27 mouse cellular contexts compared by ENCODE assay signal in genomic region chr4:57952416-57952815, GRCm38 (mm10). TPM values are rescaled to one million over a fixed set of nuclear protein-coding genes. Genes with fewer than 3 reads are reported as not detected.
DNase-seq lines count a peak whose midpoint lies in the region; ATAC-seq and TF ChIP-seq lines count a peak whose summit lies in the region.
"Had no signal": no experiment of that assay in that cellular context is flagged by ENCODE, and none has a peak within 500 bp of the region (broad histone marks: within the 10 kb centered on the region; RNA-seq: fewer than 3 reads in every experiment).

No protein-coding gene starts in this region.

- H3K4me1 ChIP-seq in intestine, embryonic 14.5 days (replicated peaks; ENCODE audit: control insufficient read depth, insufficient read depth, low read length) = peaks cover 16% of the 10 kb centered on the region
- H3K4me1 ChIP-seq in intestine, embryonic 15.5 days (replicated peaks) = peaks cover 28% of the 10 kb centered on the region
- H3K4me1 ChIP-seq in liver, embryonic 16.5 days (ENCODE audit: control insufficient read depth, low read depth, low read length) = peaks cover 17% of the 10 kb centered on the region
- H3K4me1 ChIP-seq in liver, embryonic 11.5 days (replicated peaks; ENCODE audit: control insufficient read depth, insufficient read depth, low read length) = peaks cover 16% of the 10 kb centered on the region
- H3K4me1 ChIP-seq in kidney, embryonic 15.5 days = peaks cover 39% of the 10 kb centered on the region
- peaks cover 22% of the 10 kb centered on the region; the same call in 1 of the 2 replicates for H3K4me1 ChIP-seq in small intestine, adult 2 months (ENCODE audit: control insufficient read depth, insufficient read depth, insufficient read length, low read length)

- H3K4me2 ChIP-seq in intestine, embryonic 14.5 days (ENCODE audit: low read length) = no peak overlapping the region
- H3K4me2 ChIP-seq in intestine, embryonic 15.5 days (replicated peaks) = no peak overlapping the region; the same call in 1 of the 2 replicates
- 0 out of 2 replicates have a peak overlapping the region, but pooled peaks have one; percentile 15 for H3K4me2 ChIP-seq in liver, embryonic 16.5 days (ENCODE audit: low read depth, low read length)
- H3K4me2 ChIP-seq in liver, embryonic 11.5 days = no peak overlapping the region
- no peak overlapping the region for H3K4me2 ChIP-seq in kidney, embryonic 15.5 days
- H3K4me2 ChIP-seq: embryonic facial prominence, embryonic 12.5 days; forebrain, embryonic 13.5 days; limb, embryonic 15.5 days; neural tube, embryonic 15.5 days; stomach, embryonic 15.5 days had no signal

- no peak for TF ChIP-seq POLR2A in small intestine, adult 2 months (IDR thresholded peaks at IDR 0.05; ENCODE audit: low read depth, low read length)

- H3K27me3 ChIP-seq in intestine, embryonic 14.5 days (replicated peaks; ENCODE audit: control insufficient read depth, insufficient read depth, low read length) = no peaks in the 10 kb centered on the region
- H3K27me3 ChIP-seq in intestine, embryonic 15.5 days (replicated peaks) = no peaks in the 10 kb centered on the region
- H3K27me3 ChIP-seq in liver, embryonic 16.5 days (ENCODE audit: control insufficient read depth, insufficient read depth, low read depth, low read length) = no peaks in the 10 kb centered on the region
- H3K27me3 ChIP-seq in liver, embryonic 11.5 days (replicated peaks; ENCODE audit: control insufficient read depth, insufficient read depth, low read length) = no peaks in the 10 kb centered on the region
- peaks cover under 1% of the 10 kb centered on the region; the same call in 1 of the 2 replicates for H3K27me3 ChIP-seq in kidney, embryonic 15.5 days
- no peaks in the 10 kb centered on the region for H3K27me3 ChIP-seq in small intestine, adult 2 months (ENCODE audit: control insufficient read depth, insufficient read depth, low read length)
- H3K27me3 ChIP-seq: embryonic facial prominence, embryonic 12.5 days; forebrain, embryonic 13.5 days; limb, embryonic 15.5 days; neural tube, embryonic 15.5 days; stomach, embryonic 15.5 days had no signal

- peak; percentile 21 for DNase-seq in intestine, embryonic 14.5 days (ENCODE audit: low spot score)
- no peak for DNase-seq in liver, embryonic 11.5 days (ENCODE audit: low spot score)
- no peak for DNase-seq in lung, postnatal 14 days
- no peak for DNase-seq in cerebellum, adult 8-10 months
- DNase-seq: cerebellum, adult 9-10 months; gastrocnemius, postnatal 36 days; midbrain, embryonic 14.5 days; right cerebral cortex, postnatal 14 days; thymus, adult 18-20 months had no signal

- no peak for ATAC-seq in intestine, embryonic 14.5 days (replicated peaks; ENCODE audit: low FRiP score, low TSS enrichment, low read depth)
- no peak for ATAC-seq in intestine, embryonic 15.5 days
- ATAC-seq in liver, embryonic 16.5 days (ENCODE audit: low read depth) = no peak
- no peak for ATAC-seq in liver, embryonic 11.5 days (replicated peaks; ENCODE audit: low FRiP score)
- ATAC-seq in kidney, embryonic 15.5 days (replicated peaks; ENCODE audit: low FRiP score) = no peak
- ATAC-seq: CD4-positive, CD25-positive, alpha-beta regulatory T cell, adult 4 months; forebrain, embryonic 13.5 days had no signal

- no peaks in the 10 kb centered on the region for H3K9me3 ChIP-seq in intestine, embryonic 14.5 days (ENCODE audit: control insufficient read depth, low read length)
- no peaks in the 10 kb centered on the region for H3K9me3 ChIP-seq in intestine, embryonic 15.5 days
- no peaks in the 10 kb centered on the region for H3K9me3 ChIP-seq in liver, embryonic 16.5 days (replicated peaks; ENCODE audit: control insufficient read depth, low read length)
- no peaks in the 10 kb centered on the region for H3K9me3 ChIP-seq in liver, embryonic 11.5 days (ENCODE audit: control insufficient read depth, low read length)
- no peaks in the 10 kb centered on the region for H3K9me3 ChIP-seq in kidney, embryonic 15.5 days (replicated peaks)
- H3K9me3 ChIP-seq: forebrain, embryonic 13.5 days; heart, embryonic 10.5 days; limb, embryonic 15.5 days; neural tube, embryonic 15.5 days; stomach, embryonic 15.5 days had no signal

- H3K4me3 ChIP-seq in intestine, embryonic 14.5 days (ENCODE audit: low read depth, low read length) = no peak overlapping the region
- H3K4me3 ChIP-seq in intestine, embryonic 15.5 days (replicated peaks) = no peak overlapping the region
- H3K4me3 ChIP-seq in liver, embryonic 16.5 days (ENCODE audit: low read depth, low read length) = no peak overlapping the region
- H3K4me3 ChIP-seq in liver, embryonic 11.5 days (ENCODE audit: low read depth, low read length) = no peak overlapping the region
- no peak overlapping the region for H3K4me3 ChIP-seq in kidney, embryonic 15.5 days (replicated peaks)
- H3K4me3 ChIP-seq in small intestine, adult 2 months (ENCODE audit: low read depth, low read length) = peak overlapping the region; percentile 43
- H3K4me3 ChIP-seq: embryonic facial prominence, embryonic 12.5 days; erythroblast, embryonic 14.5 days; forebrain, embryonic 13.5 days; heart, embryonic 10.5 days; limb, embryonic 15.5 days; neural tube, embryonic 15.5 days; stomach, embryonic 15.5 days had no signal

- 90% methylated on average over 3 of the region's 3 CpGs for WGBS in intestine, embryonic 14.5 days
- WGBS in intestine, embryonic 15.5 days = 86% methylated on average over 3 of the region's 3 CpGs
- 87% methylated on average over 3 of the region's 3 CpGs for WGBS in liver, embryonic 16.5 days (ENCODE audit: insufficient replicate concordance)
- 90% methylated on average over 3 of the region's 3 CpGs for WGBS in liver, embryonic 11.5 days
- 82% methylated on average over 3 of the region's 3 CpGs for WGBS in kidney, embryonic 15.5 days
- 51% methylated on average over 3 of the region's 3 CpGs for WGBS in small intestine, adult 2 months

- H3K27ac ChIP-seq in intestine, embryonic 14.5 days (ENCODE audit: low read depth) = no peak overlapping the region
- H3K27ac ChIP-seq in intestine, embryonic 15.5 days = no peak overlapping the region
- no peak overlapping the region for H3K27ac ChIP-seq in liver, embryonic 16.5 days (ENCODE audit: low read length)
- no peak overlapping the region for H3K27ac ChIP-seq in liver, embryonic 11.5 days (ENCODE audit: low read depth, low read length)
- H3K27ac ChIP-seq in kidney, embryonic 15.5 days = 0 out of 2 replicates have a peak overlapping the region, but pooled peaks have one; percentile 11
- peak overlapping the region; percentile 91 for H3K27ac ChIP-seq in small intestine, adult 2 months (ENCODE audit: insufficient read depth, low read depth, low read length)
- H3K27ac ChIP-seq: embryonic facial prominence, embryonic 12.5 days; forebrain, embryonic 13.5 days; heart, embryonic 10.5 days; limb, embryonic 15.5 days; neural tube, embryonic 15.5 days; stomach, embryonic 15.5 days had no signal

- no peak for TF ChIP-seq CTCF in small intestine, adult 2 months (IDR thresholded peaks at IDR 0.05; ENCODE audit: extremely low read depth, insufficient read length, insufficient replicate concordance, low read depth, low read length)

- peaks cover 49% of the 10 kb centered on the region for H3K36me3 ChIP-seq in intestine, embryonic 14.5 days (ENCODE audit: control insufficient read depth, insufficient read depth, low read length)
- H3K36me3 ChIP-seq in intestine, embryonic 15.5 days = peaks cover 37% of the 10 kb centered on the region
- H3K36me3 ChIP-seq in liver, embryonic 16.5 days (ENCODE audit: control insufficient read depth, insufficient read depth) = peaks cover 30% of the 10 kb centered on the region
- H3K36me3 ChIP-seq in liver, embryonic 11.5 days (ENCODE audit: control insufficient read depth, insufficient read depth, low read length) = peaks cover 32% of the 10 kb centered on the region
- peaks cover 56% of the 10 kb centered on the region for H3K36me3 ChIP-seq in kidney, embryonic 15.5 days
- H3K36me3 ChIP-seq in small intestine, adult 2 months (ENCODE audit: control insufficient read depth, insufficient read depth, low read length) = peaks cover 42% of the 10 kb centered on the region

- H3K9ac ChIP-seq in intestine, embryonic 14.5 days (ENCODE audit: low read length) = no peak overlapping the region
- H3K9ac ChIP-seq in intestine, embryonic 15.5 days = no peak overlapping the region
- H3K9ac ChIP-seq in liver, embryonic 16.5 days (ENCODE audit: low read depth, low read length) = no peak overlapping the region
- no peak overlapping the region for H3K9ac ChIP-seq in liver, embryonic 11.5 days (ENCODE audit: low read depth, low read length)
- no peak overlapping the region for H3K9ac ChIP-seq in kidney, embryonic 15.5 days
- H3K9ac ChIP-seq: embryonic facial prominence, embryonic 12.5 days; forebrain, embryonic 13.5 days; limb, embryonic 15.5 days; neural tube, embryonic 15.5 days; stomach, embryonic 15.5 days had no signal

RNA-seq across cellular contexts. Expression of gene Txn1, which starts 3.8 kb away (rescaled TPM):
- polyA plus RNA-seq in intestine, embryonic 14.5 days (2014; fragmentation: Nextera tagmentation; extraction: Ambion mirVana) = 551 and 575 TPM in 2 replicates
- 632 and 657 TPM in 2 replicates for polyA plus RNA-seq in intestine, embryonic 15.5 days (2015; fragmentation: Nextera tagmentation; extraction: Ambion mirVana)
- polyA plus RNA-seq in liver, embryonic 16.5 days (2015; fragmentation: Nextera tagmentation; extraction: Ambion mirVana) = 187 and 207 TPM in 2 replicates
- polyA plus RNA-seq in liver, embryonic 11.5 days (2014; fragmentation: Nextera tagmentation; extraction: Ambion mirVana) = 367 and 381 TPM in 2 replicates
- polyA plus RNA-seq in kidney, embryonic 15.5 days (2015; fragmentation: Nextera tagmentation; extraction: Ambion mirVana) = 476 and 514 TPM in 2 replicates
- polyA plus RNA-seq in small intestine, adult 2 months (2012; rRNA removed) = 67.4 and 181 TPM in 2 replicates

RNA-seq across cellular contexts. Expression of gene D630039A03Rik, which starts 36.3 kb away (rescaled TPM):
- 5.7 and 6.1 TPM in 2 replicates for polyA plus RNA-seq in intestine, embryonic 14.5 days (2014; fragmentation: Nextera tagmentation; extraction: Ambion mirVana)
- 10.9 and 11.2 TPM in 2 replicates for polyA plus RNA-seq in intestine, embryonic 15.5 days (2015; fragmentation: Nextera tagmentation; extraction: Ambion mirVana)
- polyA plus RNA-seq in liver, embryonic 16.5 days (2015; fragmentation: Nextera tagmentation; extraction: Ambion mirVana) = 0.16 and 0.27 TPM in 2 replicates
- polyA plus RNA-seq in liver, embryonic 11.5 days (2014; fragmentation: Nextera tagmentation; extraction: Ambion mirVana) = 0.36 and 0.48 TPM in 2 replicates
- 1.2 and 1.6 TPM in 2 replicates for polyA plus RNA-seq in kidney, embryonic 15.5 days (2015; fragmentation: Nextera tagmentation; extraction: Ambion mirVana)
- polyA plus RNA-seq in small intestine, adult 2 months (2012; rRNA removed) = 3.2 and 13.4 TPM in 2 replicates
- polyA plus RNA-seq: erythroblast, embryonic 14.5 days had no signal

RNA-seq across cellular contexts. Expression of gene Txndc8, which starts 56.5 kb away (rescaled TPM):
- not detected in 2 replicates for polyA plus RNA-seq in intestine, embryonic 14.5 days (2014; fragmentation: Nextera tagmentation; extraction: Ambion mirVana)
- polyA plus RNA-seq in intestine, embryonic 15.5 days (2015; fragmentation: Nextera tagmentation; extraction: Ambion mirVana) = not detected in 2 replicates
- not detected in 2 replicates for polyA plus RNA-seq in liver, embryonic 16.5 days (2015; fragmentation: Nextera tagmentation; extraction: Ambion mirVana)
- not detected in 2 replicates for polyA plus RNA-seq in liver, embryonic 11.5 days (2014; fragmentation: Nextera tagmentation; extraction: Ambion mirVana)
- not detected in 2 replicates for polyA plus RNA-seq in kidney, embryonic 15.5 days (2015; fragmentation: Nextera tagmentation; extraction: Ambion mirVana)
- not detected in 2 replicates for polyA plus RNA-seq in small intestine, adult 2 months (2012; rRNA removed)
- polyA plus RNA-seq: CD4-positive, CD25-positive, alpha-beta regulatory T cell, adult 4 months; cortical plate, adult 2 months; embryonic facial prominence, embryonic 12.5 days; erythroblast, embryonic 14.5 days; forebrain, embryonic 13.5 days; frontal cortex, adult 2 months; heart, embryonic 10.5 days; heart, postnatal 0 days; hindbrain, embryonic 11.5 days; limb, embryonic 15.5 days; lung, embryonic 16.5 days; midbrain, embryonic 14.5 days; neural tube, embryonic 15.5 days; spleen, adult 2 months; stomach, embryonic 15.5 days had no signal

Comparison
In these comparisons a context has a peak if more than half of its experiments do, and no peak if none do; other contexts are left out.
1. H3K27ac ChIP-seq: peak in kidney, embryonic 15.5 days (single experiment) and small intestine, adult 2 months (single experiment); none in intestine, embryonic 14.5 days (single experiment), intestine, embryonic 15.5 days (single experiment), liver, embryonic 16.5 days (single experiment) and liver, embryonic 11.5 days (single experiment).